Comparison of ENCODE assay signal across 20 mouse cellular contexts in the genomic region with DNA sequence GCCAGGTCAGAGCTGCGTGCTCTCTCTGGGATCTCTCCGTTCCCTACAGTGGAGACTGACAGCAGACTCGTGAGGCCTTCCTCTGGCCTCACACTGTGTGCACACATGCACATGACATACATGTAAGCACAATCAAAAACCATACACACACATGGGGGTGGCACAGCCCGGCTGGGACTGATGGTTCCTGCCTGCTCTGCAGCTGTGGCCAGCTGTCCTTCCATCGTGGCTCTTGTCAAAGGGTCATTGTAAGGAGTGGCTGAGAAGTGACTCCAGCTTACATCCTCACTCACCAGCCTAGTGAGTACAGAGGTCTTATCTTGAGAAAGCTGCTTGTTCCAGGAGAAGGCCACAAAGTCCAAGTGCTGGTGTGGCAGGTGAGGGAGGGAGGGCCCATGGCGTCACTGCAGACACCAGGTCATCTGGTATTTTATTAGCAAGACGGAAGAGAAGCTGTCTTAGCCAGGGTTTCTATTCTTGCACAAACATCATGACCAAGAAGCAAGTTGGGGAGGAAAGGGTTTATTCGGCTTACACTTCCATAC. TPM values are rescaled to one million over a fixed set of nuclear protein-coding genes. Genes with fewer than 3 reads are reported as not detected.
DNase-seq lines count a peak whose midpoint lies in the region; ATAC-seq and TF ChIP-seq lines count a peak whose summit lies in the region.
"Had no signal": no experiment of that assay in that cellular context is flagged by ENCODE, and none has a peak within 500 bp of the region (broad histone marks: within the 10 kb centered on the region; RNA-seq: fewer than 3 reads in every experiment).

No protein-coding gene starts in this region.

- H3K27me3 ChIP-seq in forebrain, embryonic 13.5 days = peaks cover 8% of the 10 kb centered on the region
- H3K27me3 ChIP-seq in forebrain, embryonic 15.5 days = no peaks in the 10 kb centered on the region
- H3K27me3 ChIP-seq in lung, embryonic 14.5 days (ENCODE audit: insufficient read depth, low read length) = no peaks in the 10 kb centered on the region
- no peaks in the 10 kb centered on the region for H3K27me3 ChIP-seq in intestine, postnatal 0 days (replicated peaks; ENCODE audit: control insufficient read depth, insufficient read depth, low read length)
- no peaks in the 10 kb centered on the region for H3K27me3 ChIP-seq in stomach, embryonic 16.5 days (ENCODE audit: control insufficient read depth, insufficient read depth, low read length)
- H3K27me3 ChIP-seq: heart, embryonic 15.5 days; limb, embryonic 15.5 days had no signal

- H3K9ac ChIP-seq in forebrain, embryonic 13.5 days = 0 out of 2 replicates have a peak overlapping the region, but pooled peaks have one; percentile 21
- H3K9ac ChIP-seq in forebrain, embryonic 15.5 days (replicated peaks) = no peak overlapping the region
- H3K9ac ChIP-seq in lung, embryonic 14.5 days = no peak overlapping the region
- no peak overlapping the region for H3K9ac ChIP-seq in intestine, postnatal 0 days (ENCODE audit: low read depth, low read length)
- no peak overlapping the region for H3K9ac ChIP-seq in stomach, embryonic 16.5 days (ENCODE audit: low read length)
- H3K9ac ChIP-seq: heart, embryonic 15.5 days; limb, embryonic 15.5 days had no signal

- ATAC-seq in forebrain, embryonic 13.5 days = no peak
- ATAC-seq in forebrain, embryonic 15.5 days (replicated peaks) = no peak
- ATAC-seq in lung, embryonic 14.5 days (ENCODE audit: insufficient read depth) = no peak
- ATAC-seq in intestine, postnatal 0 days = peak; percentile 93
- ATAC-seq in stomach, embryonic 16.5 days (ENCODE audit: insufficient read depth, low FRiP score) = 0 out of 2 replicates have a peak, but pooled peaks have one; percentile 20

- peaks cover 4% of the 10 kb centered on the region; the same call in 1 of the 2 replicates for H3K4me1 ChIP-seq in forebrain, embryonic 13.5 days
- H3K4me1 ChIP-seq in forebrain, embryonic 15.5 days = peaks cover 3% of the 10 kb centered on the region
- H3K4me1 ChIP-seq in lung, embryonic 14.5 days (ENCODE audit: insufficient read depth) = peaks cover under 1% of the 10 kb centered on the region; the same call in 1 of the 2 replicates
- peaks cover 3% of the 10 kb centered on the region; the same call in 1 of the 2 replicates for H3K4me1 ChIP-seq in lung, adult 2 months (ENCODE audit: control insufficient read depth, insufficient read depth, low read length)
- H3K4me1 ChIP-seq in intestine, postnatal 0 days (replicated peaks; ENCODE audit: control insufficient read depth, insufficient read depth, low read length) = 0 out of 2 replicates have a peak, but pooled peaks cover 7% of the 10 kb centered on the region
- 0 out of 2 replicates have a peak, but pooled peaks cover 7% of the 10 kb centered on the region for H3K4me1 ChIP-seq in stomach, embryonic 16.5 days (ENCODE audit: control insufficient read depth, insufficient read depth, low read length)

- H3K36me3 ChIP-seq in forebrain, embryonic 13.5 days (ENCODE audit: poor library complexity, severe bottlenecking) = peaks cover 20% of the 10 kb centered on the region
- H3K36me3 ChIP-seq in forebrain, embryonic 15.5 days = no peaks in the 10 kb centered on the region; the same call in 1 of the 2 replicates
- H3K36me3 ChIP-seq in lung, embryonic 14.5 days (ENCODE audit: insufficient read depth) = peaks cover 2% of the 10 kb centered on the region; the same call in 1 of the 2 replicates
- peaks cover 4% of the 10 kb centered on the region; the same call in 1 of the 2 replicates for H3K36me3 ChIP-seq in intestine, postnatal 0 days (ENCODE audit: control insufficient read depth, insufficient read depth)
- no peaks in the 10 kb centered on the region for H3K36me3 ChIP-seq in stomach, embryonic 16.5 days (ENCODE audit: control insufficient read depth, insufficient read depth, low read length)

- 82% methylated on average over 8 of the region's 8 CpGs for WGBS in forebrain, embryonic 13.5 days
- WGBS in forebrain, embryonic 15.5 days = 87% methylated on average over 8 of the region's 8 CpGs
- WGBS in lung, embryonic 14.5 days = 59% methylated on average over 8 of the region's 8 CpGs
- 65% methylated on average over 8 of the region's 8 CpGs for whole genome bisulfite sequencing in lung, adult 2 months
- WGBS in intestine, postnatal 0 days = 34% methylated on average over 7 of the region's 8 CpGs
- 61% methylated on average over 8 of the region's 8 CpGs for WGBS in stomach, embryonic 16.5 days

- H3K4me3 ChIP-seq in forebrain, embryonic 13.5 days = no peak overlapping the region
- H3K4me3 ChIP-seq in forebrain, embryonic 15.5 days = no peak overlapping the region
- H3K4me3 ChIP-seq in lung, embryonic 14.5 days (ENCODE audit: low read depth, low read length) = no peak overlapping the region
- no peak overlapping the region for H3K4me3 ChIP-seq in lung, adult 2 months (replicated peaks; ENCODE audit: extremely low read depth, low read depth, low read length)
- H3K4me3 ChIP-seq in intestine, postnatal 0 days (ENCODE audit: low read depth, low read length) = no peak overlapping the region
- peak overlapping the region; percentile 17; the same call in 1 of the 2 replicates for H3K4me3 ChIP-seq in stomach, embryonic 16.5 days (replicated peaks; ENCODE audit: low read length)
- H3K4me3 ChIP-seq: forebrain, embryonic 10.5 days; heart, embryonic 15.5 days; limb, embryonic 15.5 days had no signal

- no peaks in the 10 kb centered on the region for H3K9me3 ChIP-seq in forebrain, embryonic 13.5 days (replicated peaks)
- H3K9me3 ChIP-seq in forebrain, embryonic 15.5 days = no peaks in the 10 kb centered on the region
- no peaks in the 10 kb centered on the region for H3K9me3 ChIP-seq in lung, embryonic 14.5 days (ENCODE audit: low read depth, low read length)
- H3K9me3 ChIP-seq in intestine, postnatal 0 days (ENCODE audit: control insufficient read depth) = no peaks in the 10 kb centered on the region
- H3K9me3 ChIP-seq in stomach, embryonic 16.5 days (replicated peaks; ENCODE audit: control insufficient read depth, low read length) = no peaks in the 10 kb centered on the region
- H3K9me3 ChIP-seq: forebrain, embryonic 10.5 days; G1E; heart, embryonic 15.5 days; limb, embryonic 15.5 days had no signal

- H3K27ac ChIP-seq in forebrain, embryonic 13.5 days = no peak overlapping the region
- H3K27ac ChIP-seq in forebrain, embryonic 15.5 days (replicated peaks) = no peak overlapping the region
- H3K27ac ChIP-seq in lung, embryonic 14.5 days (ENCODE audit: low read depth) = no peak overlapping the region
- H3K27ac ChIP-seq in intestine, postnatal 0 days (ENCODE audit: low read depth, low read length) = peak overlapping the region; percentile 88
- H3K27ac ChIP-seq in stomach, embryonic 16.5 days (ENCODE audit: low read length) = peak overlapping the region; percentile 58
- H3K27ac ChIP-seq: forebrain, embryonic 10.5 days; heart, embryonic 15.5 days; limb, embryonic 15.5 days had no signal

- peak; percentile 12 for DNase-seq in lung, embryonic 14.5 days
- no peak for DNase-seq in lung, adult 2 months
- no peak for DNase-seq in frontal cortex, adult 2 months (ENCODE audit: extremely low spot score in 1 of 2, low spot score in 1 of 2)
- DNase-seq in urinary bladder, postnatal 4 days (ENCODE audit: low spot score in 2 of 2) = no peak
- DNase-seq: adrenal gland, postnatal 10 days; gastrocnemius, postnatal 10 days; kidney, adult 2 months; kidney, postnatal 36 days; thymus, postnatal 4 days had no signal

- no peak for TF ChIP-seq POLR2A in lung, adult 2 months (IDR thresholded peaks at IDR 0.05; ENCODE audit: borderline replicate concordance, extremely low read depth, low read depth, low read length)

- no peak overlapping the region for H3K4me2 ChIP-seq in forebrain, embryonic 13.5 days
- H3K4me2 ChIP-seq in forebrain, embryonic 15.5 days (replicated peaks) = no peak overlapping the region
- no peak overlapping the region for H3K4me2 ChIP-seq in lung, embryonic 14.5 days
- H3K4me2 ChIP-seq in intestine, postnatal 0 days (replicated peaks; ENCODE audit: low read depth) = peak overlapping the region; percentile 24; the same call in 1 of the 2 replicates
- peak overlapping the region; percentile 35 for H3K4me2 ChIP-seq in stomach, embryonic 16.5 days (ENCODE audit: low read depth, low read length)
- H3K4me2 ChIP-seq: heart, embryonic 15.5 days; limb, embryonic 15.5 days had no signal

- no peak for TF ChIP-seq CTCF in lung, embryonic 14.5 days (IDR thresholded peaks at IDR 0.05; ENCODE audit: low read depth)
- TF ChIP-seq CTCF in lung, adult 2 months (IDR thresholded peaks at IDR 0.05; ENCODE audit: insufficient read depth, low read length) = no peak
- TF ChIP-seq CTCF in intestine, postnatal 0 days (IDR thresholded peaks at IDR 0.05; ENCODE audit: low read depth) = no peak

RNA-seq across cellular contexts. Expression of gene Acot7, which starts 37.0 kb away (rescaled TPM):
- 126 and 135 TPM in 2 replicates for polyA plus RNA-seq in forebrain, embryonic 13.5 days (2015; fragmentation: Nextera tagmentation; extraction: Ambion mirVana)
- 210 and 219 TPM in 2 replicates for polyA plus RNA-seq in forebrain, embryonic 15.5 days (2015; fragmentation: Nextera tagmentation; extraction: Ambion mirVana)
- 50.3 and 55.8 TPM in 2 replicates for polyA plus RNA-seq in lung, embryonic 14.5 days (2014; fragmentation: Nextera tagmentation; extraction: Ambion mirVana)
- 118 and 125 TPM in 2 replicates for polyA plus RNA-seq in lung, adult 2 months (2012; rRNA removed)
- 24.1 and 28.7 TPM in 2 replicates for polyA plus RNA-seq in intestine, postnatal 0 days (2015; fragmentation: Nextera tagmentation; extraction: Ambion mirVana)
- polyA plus RNA-seq in stomach, embryonic 16.5 days (2015; fragmentation: Nextera tagmentation; extraction: Ambion mirVana) = 57.3 and 60.4 TPM in 2 replicates
- 304 and 344 TPM in 2 replicates for polyA plus RNA-seq in frontal cortex, adult 2 months (2012; rRNA removed)

RNA-seq across cellular contexts. Expression of gene Hes2, which starts 56.3 kb away (rescaled TPM):
- polyA plus RNA-seq in forebrain, embryonic 13.5 days (2015; fragmentation: Nextera tagmentation; extraction: Ambion mirVana) = not detected in 2 replicates
- polyA plus RNA-seq in forebrain, embryonic 15.5 days (2015; fragmentation: Nextera tagmentation; extraction: Ambion mirVana) = not detected in 2 replicates
- polyA plus RNA-seq in lung, embryonic 14.5 days (2014; fragmentation: Nextera tagmentation; extraction: Ambion mirVana) = 0.18 TPM in 1 of 2 replicates, not detected in the other
- 5.4 and 6.2 TPM in 2 replicates for polyA plus RNA-seq in lung, adult 2 months (2012; rRNA removed)
- 8.6 and 11.2 TPM in 2 replicates for polyA plus RNA-seq in intestine, postnatal 0 days (2015; fragmentation: Nextera tagmentation; extraction: Ambion mirVana)
- 0.56 and 0.75 TPM in 2 replicates for polyA plus RNA-seq in stomach, embryonic 16.5 days (2015; fragmentation: Nextera tagmentation; extraction: Ambion mirVana)
- polyA plus RNA-seq in frontal cortex, adult 2 months (2012; rRNA removed) = not detected in 2 replicates
- polyA plus RNA-seq: activated CD4-positive, CD25-positive, alpha-beta regulatory T cell, adult 4 months; forebrain, embryonic 10.5 days; liver, embryonic 16.5 days; midbrain, postnatal 0 days had no signal

RNA-seq across cellular contexts. Expression of gene Gpr153, which starts 59.1 kb away (rescaled TPM):
- 2.2 and 3.2 TPM in 2 replicates for polyA plus RNA-seq in forebrain, embryonic 13.5 days (2015; fragmentation: Nextera tagmentation; extraction: Ambion mirVana)
- polyA plus RNA-seq in forebrain, embryonic 15.5 days (2015; fragmentation: Nextera tagmentation; extraction: Ambion mirVana) = 5.7 and 6.3 TPM in 2 replicates
- polyA plus RNA-seq in lung, embryonic 14.5 days (2014; fragmentation: Nextera tagmentation; extraction: Ambion mirVana) = 19.5 and 20.0 TPM in 2 replicates
- polyA plus RNA-seq in lung, adult 2 months (2012; rRNA removed) = 40.0 and 45.6 TPM in 2 replicates
- polyA plus RNA-seq in intestine, postnatal 0 days (2015; fragmentation: Nextera tagmentation; extraction: Ambion mirVana) = 2.9 and 3.1 TPM in 2 replicates
- 6.0 and 6.1 TPM in 2 replicates for polyA plus RNA-seq in stomach, embryonic 16.5 days (2015; fragmentation: Nextera tagmentation; extraction: Ambion mirVana)
- 35.4 and 43.3 TPM in 2 replicates for polyA plus RNA-seq in frontal cortex, adult 2 months (2012; rRNA removed)
- polyA plus RNA-seq: activated CD4-positive, CD25-positive, alpha-beta regulatory T cell, adult 4 months had no signal

Comparison
In these comparisons a context has a peak if more than half of its experiments do, and no peak if none do; other contexts are left out.
1. ATAC-seq: peak in intestine, postnatal 0 days (single experiment) and stomach, embryonic 16.5 days (single experiment); none in forebrain, embryonic 13.5 days (single experiment), forebrain, embryonic 15.5 days (single experiment) and lung, embryonic 14.5 days (single experiment).
2. H3K27ac ChIP-seq: peak in intestine, postnatal 0 days (single experiment) and stomach, embryonic 16.5 days (single experiment); none in forebrain, embryonic 13.5 days (single experiment), forebrain, embryonic 15.5 days (single experiment) and lung, embryonic 14.5 days (single experiment).
3. H3K4me2 ChIP-seq: peak in intestine, postnatal 0 days (single experiment) and stomach, embryonic 16.5 days (single experiment); none in forebrain, embryonic 13.5 days (single experiment), forebrain, embryonic 15.5 days (single experiment) and lung, embryonic 14.5 days (single experiment).